Mouse (Mus musculus): ENCODE data around the gene Apopt1. TPM values are rescaled to one million over a fixed set of nuclear protein-coding genes. Genes with fewer than 3 reads are reported as not detected.

The Apopt1 gene
- polyA plus RNA-seq, 1 experiment from 2014 or later, result 57.4 TPM

Other genes with a start within 250 kb of the Apopt1 start
- gene Gm266, start 227.4 kb upstream of the Apopt1 start, polyA plus RNA-seq (2016; fragmentation: Nextera tagmentation; extraction: Ambion mirVana), result 11.4 and 13.7 TPM in 2 replicates
- 669 and 688 TPM in 2 replicates for gene Eif5, start 175.2 kb upstream of the Apopt1 start, polyA plus RNA-seq (2016; fragmentation: Nextera tagmentation; extraction: Ambion mirVana)
- 47.4 and 50.6 TPM in 2 replicates for gene Mark3, start 138.7 kb upstream of the Apopt1 start, polyA plus RNA-seq (2016; fragmentation: Nextera tagmentation; extraction: Ambion mirVana)
- gene Ckb, start 40.9 kb upstream of the Apopt1 start, polyA plus RNA-seq (2016; fragmentation: Nextera tagmentation; extraction: Ambion mirVana), result 46.5 and 55.9 TPM in 2 replicates
- 18.2 and 21.0 TPM in 2 replicates for gene Trmt61a, start 35.2 kb upstream of the Apopt1 start, polyA plus RNA-seq (2016; fragmentation: Nextera tagmentation; extraction: Ambion mirVana)
- 52.6 and 52.9 TPM in 2 replicates for gene Bag5, start within 50 bp of the Apopt1 start, polyA plus RNA-seq (2016; fragmentation: Nextera tagmentation; extraction: Ambion mirVana)
- 87.5 and 98.0 TPM in 2 replicates for gene Klc1, start 45.6 kb downstream of the Apopt1 start, polyA plus RNA-seq (2016; fragmentation: Nextera tagmentation; extraction: Ambion mirVana)
- gene Xrcc3, start 100.6 kb downstream of the Apopt1 start, polyA plus RNA-seq (2016; fragmentation: Nextera tagmentation; extraction: Ambion mirVana), result 21.6 and 23.9 TPM in 2 replicates
- 69.8 and 75.8 TPM in 2 replicates for gene Zfyve21, start 100.9 kb downstream of the Apopt1 start, polyA plus RNA-seq (2016; fragmentation: Nextera tagmentation; extraction: Ambion mirVana)
- gene Ppp1r13b, start 194.8 kb downstream of the Apopt1 start, polyA plus RNA-seq (2016; fragmentation: Nextera tagmentation; extraction: Ambion mirVana), result 4.8 and 6.0 TPM in 2 replicates

Measured in limb, embryonic 10.5 days (tissue).